Mouse (Mus musculus) lung, postnatal 0 days (tissue): Measurements from ENCODE around the gene Mob3a. TPM values are rescaled to one million over a fixed set of nuclear protein-coding genes. Genes with fewer than 3 reads are reported as not detected.
"Not testable (repeated sequence)": the region's sequence is repeated elsewhere in the genome, so short reads cannot be mapped to it uniquely, and the experiment has no call there.

ENCODE experiments used
- ATAC-seq: fragments of 200-750 bp; cut with Nextera tagmentation; 2 replicates; pipeline ENCODE4 v1.8.0; 2017; ENCODE audit warnings: moderate library complexity
- DNase-seq: peaks from one replicate; pipeline ENCODE4 v3.0.0-alpha.2; 2016; ENCODE audit warnings: low spot score
- H3K27ac ChIP-seq: fragments of 300-500 bp; sonication (generic); 2 replicates; pipeline ENCODE4 v1.5.1; 2014; ENCODE audit warnings: antibody characterized with exemption, mild to moderate bottlenecking, low read length, mixed read lengths
- H3K27me3 ChIP-seq: fragments of 300-500 bp; sonication (generic); replicated peaks from 2 replicates; pipeline ENCODE4 v1.6.1; 2014; ENCODE audit warnings: low read length, mixed read lengths; ENCODE audit not compliant: insufficient read depth
- H3K36me3 ChIP-seq: fragments of 300-500 bp; sonication (generic); 2 replicates; pipeline ENCODE4 v1.6.1; 2014; ENCODE audit warnings: low read length, mixed read lengths; ENCODE audit not compliant: insufficient read depth
- H3K4me1 ChIP-seq: fragments of 300-500 bp; sonication (generic); 2 replicates; pipeline ENCODE4 v1.6.1; 2014; ENCODE audit warnings: antibody characterized with exemption, low read depth, low read length, mixed read lengths; ENCODE audit not compliant: insufficient read depth
- H3K4me2 ChIP-seq: fragments of 300-500 bp; sonication (generic); replicated peaks from 2 replicates; pipeline ENCODE4 v1.6.1; 2014; ENCODE audit warnings: low read depth, mild to moderate bottlenecking, low read length, moderate library complexity, mixed read lengths
- H3K4me3 ChIP-seq: fragments of 300-500 bp; sonication (generic); 2 replicates; pipeline ENCODE4 v1.5.1; 2014; ENCODE audit warnings: low read depth, low read length
- H3K9ac ChIP-seq: fragments of 300-500 bp; sonication (generic); replicated peaks from 2 replicates; pipeline ENCODE4 v1.6.1; 2014; ENCODE audit warnings: low read depth, mild to moderate bottlenecking
- H3K9me3 ChIP-seq: fragments of 300-500 bp; sonication (generic); 2 replicates; pipeline ENCODE4 v1.6.1; 2016; ENCODE audit warnings: low read length, mixed read lengths
- CTCF ChIP-seq: IDR thresholded peaks from 2 replicates; pipeline ENCODE4 v1.5.1; 2016; ENCODE audit warnings: antibody characterized with exemption, mild to moderate bottlenecking
- EP300 ChIP-seq: IDR thresholded peaks from 2 replicates; pipeline ENCODE4 v1.6.1; 2016; ENCODE audit warnings: antibody characterized with exemption, mild to moderate bottlenecking, control low read depth
- WGBS: fragments of 180-500 bp; shearing (Covaris S2); extraction: QIAGEN DNeasy Blood & Tissue Kit; methylation state at CpG from one replicate; pipeline ENCODE4 v1.1.7; 2014; 5-methylcytosine and 5-hydroxymethylcytosine counted together
- polyA plus RNA-seq: library from polyadenylated mRNA; unstranded; fragments of >200 nt; fragmentation: Nextera tagmentation; extraction: Ambion mirVana; gene quantifications from 2 replicates; pipeline ENCODE4 v1.2.1, GENCODE M21; 2015

The Mob3a gene
- polyA plus RNA-seq, 1 experiment from 2014 or later: 32.6 TPM

DNA sequence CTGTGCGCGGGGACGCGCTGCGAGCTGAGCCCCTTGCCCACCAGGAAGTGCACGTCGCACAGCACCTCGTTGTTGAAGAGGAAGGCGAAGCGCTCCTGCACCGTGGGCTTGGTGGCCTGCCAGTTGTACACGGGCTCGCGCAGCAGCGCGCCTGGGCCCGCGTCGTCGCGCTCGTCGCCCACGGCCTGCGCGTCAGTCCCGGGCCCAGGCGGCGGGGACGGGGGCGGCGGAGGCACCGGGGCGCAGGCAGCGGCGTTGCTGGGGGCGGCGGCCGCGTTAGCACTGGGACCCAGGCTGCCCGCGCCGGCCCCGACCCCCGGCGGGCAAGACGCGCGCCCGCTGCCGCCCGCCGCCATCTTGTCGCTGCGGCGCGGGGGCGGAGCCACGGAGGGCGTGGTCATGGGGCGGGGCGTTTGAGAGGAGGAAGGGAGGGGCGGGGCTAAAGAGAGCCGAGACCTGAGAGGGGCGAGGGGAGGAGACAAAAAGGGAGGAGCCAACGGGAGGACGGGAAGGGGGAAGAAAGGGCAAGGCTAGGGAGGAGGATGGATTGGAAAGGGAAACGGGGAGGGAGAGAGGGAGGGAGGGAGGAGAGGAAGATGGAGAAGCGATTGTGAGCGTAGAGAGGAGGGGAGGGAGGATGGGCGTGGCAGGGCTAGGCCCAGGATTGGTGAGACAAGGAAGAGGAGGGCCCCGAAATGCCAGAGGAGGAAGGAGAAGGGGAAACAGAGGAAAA lies 45.5 kb downstream of the Mob3a start:
- Histone ChIP-seq H3K27me3 (no peaks in the 10 kb centered on the region), H3K9me3 (no peaks in the 10 kb centered on the region), H3K36me3 (no peaks in the 10 kb centered on the region), H3K4me2 (peak overlapping the region; percentile 97), H3K4me3 (peak overlapping the region; percentile 87), H3K9ac (peak overlapping the region; percentile 89), H3K27ac (peak overlapping the region; percentile 84), H3K4me1 (peaks cover 5% of the 10 kb centered on the region; the same call in 1 of the 2 replicates)
- TF ChIP-seq EP300 (no peak), CTCF (no peak)
- DNase-seq: peak; percentile 100
- peak; percentile 88 for ATAC-seq
- WGBS: 2% methylated on average over 67 of the region's 72 CpGs

DNA sequence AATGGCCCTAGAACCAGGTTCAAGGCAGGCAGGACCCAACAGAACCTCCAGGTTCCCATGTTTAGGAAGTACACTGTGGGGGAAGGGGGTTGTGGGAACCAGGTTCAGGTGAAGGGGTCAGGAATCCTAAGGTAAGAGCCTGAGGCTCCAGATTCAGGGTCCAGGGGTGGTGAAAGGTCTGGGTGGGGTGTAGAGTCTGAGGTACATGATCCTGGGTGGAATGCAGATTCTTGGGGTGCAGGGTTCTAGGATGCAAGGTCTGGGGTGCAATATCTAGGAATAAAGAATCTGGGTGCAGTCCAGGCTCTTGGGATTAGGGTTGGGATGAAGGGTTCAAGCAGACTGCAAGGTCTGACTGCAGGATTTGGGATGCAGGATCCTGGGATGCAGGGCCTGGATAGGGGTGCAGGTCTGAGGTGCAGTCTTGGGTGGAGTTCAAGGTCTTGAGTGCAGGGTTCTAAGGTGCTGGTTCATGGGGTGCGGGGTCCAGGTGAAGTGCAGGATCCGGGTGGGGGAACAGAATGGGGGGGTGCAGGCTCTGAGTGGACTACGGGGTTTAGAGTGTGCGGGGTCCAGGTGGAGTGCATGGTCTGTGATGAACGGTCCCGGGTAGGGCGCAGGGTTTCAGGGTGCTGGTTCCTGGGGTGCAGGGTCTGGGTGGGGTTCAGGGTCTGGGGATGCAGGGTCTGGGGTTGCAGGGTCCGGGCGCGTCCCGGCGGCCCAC lies 46.2 kb downstream of the Mob3a start:
- no peak for TF ChIP-seq EP300
- no peak for TF ChIP-seq CTCF
- DNase-seq (no peak), ATAC-seq (no peak)
- H3K36me3 ChIP-seq: no peaks in the 10 kb centered on the region
- peaks cover 5% of the 10 kb centered on the region; the same call in 1 of the 2 replicates for H3K4me1 ChIP-seq
- peak overlapping the region; percentile 87 for H3K4me3 ChIP-seq
- H3K27me3 ChIP-seq: no peaks in the 10 kb centered on the region
- H3K27ac ChIP-seq: peak overlapping the region; percentile 77
- H3K9me3 ChIP-seq: no peaks in the 10 kb centered on the region
- peak overlapping the region; percentile 97 for H3K4me2 ChIP-seq
- H3K9ac ChIP-seq: peak overlapping the region; percentile 89
- WGBS: 1% methylated on average over 12 of the region's 12 CpGs

DNA sequence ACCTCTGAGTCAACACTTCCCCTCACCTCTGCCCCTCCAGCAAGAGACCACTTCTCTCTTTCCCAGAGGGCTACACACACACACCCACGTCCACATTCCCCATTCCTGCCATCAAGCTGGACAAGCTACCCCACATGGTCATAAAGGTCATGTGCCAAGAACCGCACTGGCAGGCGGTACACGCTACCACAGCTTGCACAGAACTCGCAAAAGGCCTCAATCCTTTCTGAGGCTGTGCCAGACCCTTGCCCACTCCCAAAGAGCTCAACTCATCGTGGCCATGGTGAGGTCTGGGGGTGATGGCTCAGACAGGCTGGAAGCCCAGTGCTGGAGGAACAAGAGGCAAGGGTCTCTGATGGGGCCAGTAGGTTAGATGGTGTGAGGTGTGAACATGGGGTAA lies 46.9 kb downstream of the Mob3a start:
- no peak for TF ChIP-seq CTCF
- TF ChIP-seq EP300: no peak
- WGBS: 70% methylated on average over 6 of the region's 6 CpGs
- no peak for ATAC-seq
- H3K36me3 ChIP-seq: no peaks in the 10 kb centered on the region
- peaks cover 5% of the 10 kb centered on the region; the same call in 1 of the 2 replicates for H3K4me1 ChIP-seq
- no peak overlapping the region for H3K27ac ChIP-seq
- H3K9ac ChIP-seq: no peak overlapping the region
- DNase-seq: no peak
- H3K9me3 ChIP-seq: no peaks in the 10 kb centered on the region
- no peak overlapping the region for H3K4me3 ChIP-seq
- peak overlapping the region; percentile 97; the same call in 1 of the 2 replicates for H3K4me2 ChIP-seq
- H3K27me3 ChIP-seq: no peaks in the 10 kb centered on the region

DNA sequence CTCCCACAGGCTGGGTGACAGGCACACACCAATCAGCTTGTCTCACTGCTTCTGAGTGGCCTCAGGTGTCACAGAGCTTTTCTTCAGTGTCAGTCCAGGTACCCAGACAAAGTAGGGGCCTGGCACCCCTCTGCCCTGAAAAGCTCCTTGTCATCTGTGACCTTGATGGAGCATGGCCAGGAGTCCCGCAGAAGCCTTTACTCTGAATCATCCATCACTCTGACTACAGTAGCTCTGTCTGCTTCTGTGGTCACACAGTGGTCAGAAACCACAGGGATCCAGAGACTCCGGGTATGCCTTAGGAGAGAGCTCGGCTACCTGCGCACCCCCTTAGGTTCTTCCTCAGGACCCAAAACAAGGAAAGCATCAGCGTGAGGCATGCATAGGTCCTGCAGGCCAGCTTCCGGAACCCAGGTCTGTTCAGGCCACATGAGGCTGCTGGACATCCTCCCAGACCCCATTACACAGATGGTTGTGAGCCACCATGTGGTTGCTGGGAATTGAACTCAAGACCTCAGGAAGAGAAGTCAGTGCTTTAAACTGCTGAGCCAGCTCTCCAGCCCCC lies 48.5 kb downstream of the Mob3a start:
- Histone ChIP-seq H3K27me3 (no peaks in the 10 kb centered on the region), H3K9ac (no peak overlapping the region), H3K4me2 (no peak overlapping the region), H3K4me1 (peaks cover 5% of the 10 kb centered on the region; the same call in 1 of the 2 replicates), H3K9me3 (no peaks in the 10 kb centered on the region), H3K4me3 (no peak overlapping the region), H3K36me3 (no peaks in the 10 kb centered on the region), H3K27ac (no peak overlapping the region)
- TF ChIP-seq EP300 (no peak), CTCF (no peak)
- WGBS: 83% methylated on average over 6 of the region's 6 CpGs
- DNase-seq (no peak), ATAC-seq (no peak)

DNA sequence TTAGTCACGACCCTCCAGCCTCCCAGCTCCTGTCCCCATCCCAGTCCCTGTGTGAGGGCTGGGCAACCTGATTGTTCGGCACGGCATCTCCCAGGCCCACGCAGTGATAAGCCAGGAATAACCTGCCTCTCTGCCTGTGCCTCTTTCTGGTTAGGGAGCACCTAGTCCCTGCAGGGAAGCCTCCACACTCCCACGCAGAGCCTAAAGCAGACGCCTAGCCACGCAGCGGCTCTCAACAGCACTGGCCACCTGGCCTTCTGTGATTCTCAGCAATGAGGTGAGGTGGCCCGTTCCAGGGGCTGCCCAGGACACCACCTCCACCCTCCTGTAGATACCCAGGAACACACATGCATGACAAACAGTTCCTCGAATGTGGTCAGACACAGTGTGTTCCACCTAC lies 51.4 kb downstream of the Mob3a start:
- Histone ChIP-seq H3K9me3 (no peaks in the 10 kb centered on the region), H3K4me2 (no peak overlapping the region), H3K4me1 (peaks cover 2% of the 10 kb centered on the region; the same call in 1 of the 2 replicates), H3K9ac (no peak overlapping the region), H3K4me3 (no peak overlapping the region), H3K27me3 (no peaks in the 10 kb centered on the region), H3K36me3 (0 out of 2 replicates have a peak, but pooled peaks cover 8% of the 10 kb centered on the region), H3K27ac (no peak overlapping the region)
- no peak for TF ChIP-seq EP300
- no peak for ATAC-seq
- WGBS: 92% methylated on average over 10 of the region's 10 CpGs
- DNase-seq: no peak

DNA sequence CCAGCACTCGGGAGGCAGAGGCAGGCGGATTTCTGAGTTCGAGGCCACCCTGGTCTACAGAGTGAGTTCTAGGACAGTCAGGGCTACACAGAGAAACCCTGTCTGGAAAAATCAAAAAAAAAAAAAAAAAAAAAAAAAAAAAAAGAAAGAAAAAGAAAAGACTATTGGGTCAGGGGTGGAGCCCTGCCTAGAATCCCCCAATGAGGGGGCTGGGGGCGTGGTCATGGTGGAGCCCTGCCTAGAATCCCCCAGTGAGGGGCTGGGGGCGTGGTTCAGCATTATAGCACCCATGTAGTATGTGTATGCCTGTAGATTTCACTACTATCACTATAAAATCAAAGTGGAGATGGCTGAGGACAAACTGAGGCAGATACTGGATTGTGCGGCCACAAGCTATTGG lies 51.9 kb downstream of the Mob3a start:
- ATAC-seq, H3K4me1 ChIP-seq, H3K4me2 ChIP-seq, DNase-seq, H3K27me3 ChIP-seq, H3K27ac ChIP-seq, H3K9ac ChIP-seq, H3K4me3 ChIP-seq, H3K9me3 ChIP-seq, H3K36me3 ChIP-seq: not testable (repeated sequence)
- WGBS: 83% methylated on average over 6 of the region's 6 CpGs
